Mouse (Mus musculus) cerebellum, adult 2 months (tissue): ENCODE results near the gene Plxdc1. TPM values are rescaled to one million over a fixed set of nuclear protein-coding genes. Genes with fewer than 3 reads are reported as not detected.

Experiments
- DNase-seq, 2 experiments: peaks; one replicate each; pipeline ENCODE4 v3.0.0; 2021
- H3K27ac ChIP-seq: fragments of 200-500 bp; 2 replicates; pipeline ENCODE4 v1.5.1; 2012; ENCODE audit warnings: low read length, control low read depth, inconsistent platforms; ENCODE audit not compliant: insufficient read depth
- H3K27me3 ChIP-seq: fragments of 200-500 bp; 2 replicates; pipeline ENCODE4 v1.6.1; 2012; ENCODE audit warnings: inconsistent platforms, mild to moderate bottlenecking, low read length, moderate library complexity; ENCODE audit not compliant: control insufficient read depth, insufficient read depth
- H3K4me1 ChIP-seq: fragments of 200-500 bp; 2 replicates; pipeline ENCODE4 v1.6.1; 2011; ENCODE audit warnings: low read length; ENCODE audit not compliant: control insufficient read depth, insufficient read depth
- H3K4me3 ChIP-seq: fragments of 200-500 bp; replicated peaks from 2 replicates; pipeline ENCODE3; 2011; ENCODE audit warnings: mild to moderate bottlenecking, low read depth, low read length, control low read depth; ENCODE audit not compliant: insufficient read depth
- CTCF ChIP-seq: fragments of 200-500 bp; IDR thresholded peaks from 2 replicates; pipeline ENCODE4 v1.5.1; 2011; ENCODE audit warnings: low read depth, mild to moderate bottlenecking, control low read depth, low read length, moderate library complexity, borderline replicate concordance; ENCODE audit not compliant: insufficient read depth
- POLR2A ChIP-seq: fragments of 200-500 bp; IDR thresholded peaks from 2 replicates; pipeline ENCODE4 v1.6.1; 2011; ENCODE audit warnings: low read length, control low read depth, borderline replicate concordance; ENCODE audit not compliant: insufficient read depth
- WGBS: fragments of 180-500 bp; shearing (Covaris S2); methylation state at CpG from one replicate; pipeline ENCODE4 v1.1.7; 2018; 5-methylcytosine and 5-hydroxymethylcytosine counted together
- polyA plus RNA-seq: library from polyadenylated mRNA; depleted of rRNA; stranded (reverse); fragments of >200 nt; gene quantifications from 2 replicates; pipeline ENCODE4 v1.2.3, GENCODE M21; 2012

The Plxdc1 gene
- polyA plus RNA-seq, 1 experiment, result 46.2 TPM

DNA sequence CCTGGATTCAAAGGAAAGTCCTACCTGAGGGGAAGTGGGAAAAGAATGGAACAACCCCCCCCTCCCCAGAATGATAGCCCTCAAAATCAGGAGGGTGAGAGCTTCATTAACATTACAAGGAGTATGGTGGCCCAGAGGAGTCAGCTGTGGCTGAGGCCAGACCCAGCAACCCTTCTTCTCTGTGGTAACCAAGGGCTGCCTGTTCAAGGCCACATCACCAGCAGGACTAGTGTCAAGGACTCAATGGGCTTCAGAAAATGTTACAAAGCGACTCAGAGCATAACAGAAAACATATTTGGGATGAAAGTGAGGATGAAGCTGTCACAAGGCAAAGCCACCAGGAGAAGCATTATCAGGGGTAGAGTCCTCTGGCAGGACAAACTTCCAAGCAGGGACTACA lies 52.7 kb downstream of the Plxdc1 start:
- Histone ChIP-seq H3K27ac (no peak overlapping the region), H3K4me1 (no peaks in the 10 kb centered on the region), H3K4me3 (no peak overlapping the region), H3K27me3 (no peaks in the 10 kb centered on the region)
- WGBS, result 50% methylated on average over 1 of the region's 1 CpGs
- TF ChIP-seq CTCF, result no peak
- TF ChIP-seq POLR2A, result no peak
- no peak for DNase-seq

DNA sequence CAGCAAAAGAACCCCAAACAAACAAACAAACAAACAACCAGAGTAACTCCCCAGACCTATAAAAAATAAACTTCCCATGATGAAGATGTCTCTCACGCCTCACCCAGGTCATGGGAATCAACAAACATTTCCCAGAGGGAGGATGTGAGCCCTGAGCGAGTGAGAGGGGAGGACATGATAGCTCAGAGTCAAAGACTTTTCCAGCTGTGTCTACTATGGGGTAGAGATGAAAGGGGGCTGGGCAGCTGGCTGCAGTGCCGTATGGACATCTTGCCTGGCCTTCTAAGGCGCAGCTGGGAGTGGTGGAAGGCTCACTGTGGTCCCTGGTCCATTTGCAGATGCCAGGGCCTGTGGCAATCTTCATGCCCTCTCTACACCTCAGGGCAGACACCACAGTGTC lies 57.3 kb downstream of the Plxdc1 start:
- Histone ChIP-seq H3K4me1 (no peaks in the 10 kb centered on the region), H3K4me3 (no peak overlapping the region), H3K27ac (no peak overlapping the region), H3K27me3 (no peaks in the 10 kb centered on the region)
- TF ChIP-seq CTCF (no peak), POLR2A (no peak)
- WGBS, result 74% methylated on average over 4 of the region's 4 CpGs
- DNase-seq, result no peak

DNA sequence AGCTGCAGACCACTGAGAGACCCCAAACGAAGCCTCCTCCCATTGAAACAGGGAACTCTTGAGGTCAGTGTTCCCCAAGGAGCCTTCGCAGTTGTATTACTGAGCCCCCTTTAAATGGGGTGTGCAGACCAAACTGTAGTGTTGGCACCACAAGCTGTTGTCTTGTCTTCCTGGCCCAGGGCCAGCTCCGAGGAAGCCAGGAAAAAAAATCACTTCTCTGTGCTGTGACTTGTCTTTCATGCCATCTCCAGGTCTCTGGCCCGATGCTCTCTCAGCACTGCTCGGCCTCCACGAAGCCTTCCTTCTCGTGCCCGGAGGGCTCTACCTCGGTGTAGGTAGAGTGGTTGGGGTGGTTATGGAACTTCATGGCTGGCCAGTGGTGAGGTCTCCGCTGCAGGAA lies 62.0 kb downstream of the Plxdc1 start:
- no peak overlapping the region for H3K4me3 ChIP-seq
- no peaks in the 10 kb centered on the region for H3K27me3 ChIP-seq
- no peak overlapping the region for H3K27ac ChIP-seq
- no peak for TF ChIP-seq POLR2A
- TF ChIP-seq CTCF, result no peak
- WGBS, result 43% methylated on average over 10 of the region's 10 CpGs
- no peak for DNase-seq
- H3K4me1 ChIP-seq, result no peaks in the 10 kb centered on the region

DNA sequence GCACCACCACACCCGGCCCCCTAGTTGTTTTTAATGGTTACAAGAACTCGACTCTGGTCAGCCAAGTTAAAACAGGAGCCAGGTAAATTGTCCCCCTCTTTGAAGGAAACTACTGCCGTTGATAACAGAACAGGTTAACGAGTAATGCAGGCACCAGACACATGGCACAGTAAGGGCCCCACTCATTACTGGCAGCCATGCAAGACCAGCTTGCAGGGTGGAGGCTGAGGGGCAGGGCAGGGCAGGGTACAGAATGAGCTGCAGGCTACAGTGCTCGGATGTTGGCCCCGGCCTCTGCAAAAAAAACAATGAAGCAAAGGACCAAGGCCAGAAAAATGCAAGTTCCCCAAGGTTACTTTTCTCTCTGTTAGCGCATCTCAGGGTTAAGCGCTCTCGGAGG lies 62.6 kb downstream of the Plxdc1 start:
- Histone ChIP-seq H3K27me3 (no peaks in the 10 kb centered on the region), H3K27ac (no peak overlapping the region), H3K4me1 (no peaks in the 10 kb centered on the region), H3K4me3 (no peak overlapping the region)
- TF ChIP-seq POLR2A (no peak), CTCF (no peak)
- 60% methylated on average over 9 of the region's 9 CpGs for WGBS
- DNase-seq, result no peak

DNA sequence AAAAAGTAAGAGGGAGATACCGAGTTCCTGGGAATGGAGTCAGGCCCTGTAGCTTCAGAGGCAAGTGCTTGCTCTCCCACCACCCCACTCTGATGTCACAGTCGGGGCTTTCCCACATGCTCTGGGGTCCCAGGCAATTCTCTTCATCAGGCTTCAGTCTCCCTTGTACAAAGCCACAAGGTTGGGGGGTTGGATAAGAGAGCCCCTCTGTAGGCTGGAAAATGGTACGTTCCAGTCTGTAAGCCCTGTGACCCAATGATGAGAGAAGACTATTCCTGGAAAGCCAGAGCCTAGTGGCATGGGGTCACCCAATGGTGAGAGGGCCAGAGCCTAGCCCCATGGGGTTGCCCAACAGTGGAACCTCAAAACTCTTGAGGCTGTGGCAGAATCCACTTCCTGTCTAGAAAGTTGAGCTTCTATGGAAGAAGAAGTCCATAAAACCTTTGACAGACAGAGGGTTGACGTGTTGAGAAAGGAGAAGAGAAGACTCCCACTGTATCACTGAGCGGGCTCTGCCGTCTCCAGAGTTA lies 70.2 kb downstream of the Plxdc1 start:
- no peaks in the 10 kb centered on the region for H3K27me3 ChIP-seq
- DNase-seq, result no peak
- H3K27ac ChIP-seq, result no peak overlapping the region
- 92% methylated on average over 6 of the region's 6 CpGs for WGBS
- no peaks in the 10 kb centered on the region for H3K4me1 ChIP-seq
- no peak for TF ChIP-seq CTCF
- no peak for TF ChIP-seq POLR2A
- H3K4me3 ChIP-seq, result no peak overlapping the region

DNA sequence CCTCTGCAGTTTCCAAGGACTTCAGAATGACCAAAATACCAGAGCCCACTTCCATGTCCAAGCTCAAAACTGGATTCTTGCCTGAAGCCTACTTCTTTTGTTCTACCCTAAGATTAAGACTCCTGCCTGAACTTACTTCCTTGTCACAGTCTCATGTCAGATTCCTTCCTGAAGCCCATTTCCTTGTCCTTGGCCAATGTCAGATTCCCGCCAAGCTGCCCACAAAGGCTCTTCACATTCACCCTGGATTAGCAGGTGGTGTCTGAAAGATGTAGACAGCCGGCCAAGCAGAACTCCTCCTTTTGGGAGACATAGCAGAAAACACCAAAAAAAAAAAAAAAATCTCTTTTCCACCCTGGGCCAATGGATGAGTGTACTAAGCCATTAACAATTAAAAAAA lies 70.8 kb downstream of the Plxdc1 start:
- no peak for TF ChIP-seq CTCF
- Histone ChIP-seq H3K4me1 (no peaks in the 10 kb centered on the region), H3K27me3 (no peaks in the 10 kb centered on the region), H3K27ac (no peak overlapping the region), H3K4me3 (no peak overlapping the region)
- no peak for DNase-seq
- 62% methylated on average over 2 of the region's 2 CpGs for WGBS

DNA sequence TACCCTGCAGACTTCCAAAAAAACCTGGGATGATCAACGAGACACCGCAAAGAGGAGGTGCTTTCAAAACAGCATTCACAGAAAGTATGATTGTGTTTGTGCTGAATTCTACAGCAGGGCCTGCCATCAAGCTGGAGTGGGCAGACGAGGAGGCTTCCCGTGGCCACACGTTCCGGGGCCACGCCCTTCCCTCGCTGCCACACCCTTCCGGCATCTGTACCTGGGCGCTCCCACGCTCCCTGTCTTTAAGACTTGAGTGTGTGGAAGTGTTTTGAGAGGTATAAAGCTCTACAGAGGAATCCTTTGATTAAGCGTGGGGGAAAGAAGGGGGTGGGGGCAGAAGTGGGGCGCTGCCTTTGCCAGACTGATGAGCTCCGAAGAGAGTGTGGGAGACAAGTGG lies 73.1 kb downstream of the Plxdc1 start:
- H3K4me1 ChIP-seq, result no peaks in the 10 kb centered on the region
- no peak overlapping the region for H3K27ac ChIP-seq
- H3K4me3 ChIP-seq, result no peak overlapping the region
- 91% methylated on average over 14 of the region's 14 CpGs for WGBS
- DNase-seq, result no peak
- TF ChIP-seq CTCF (no peak), POLR2A (no peak)
- H3K27me3 ChIP-seq, result no peaks in the 10 kb centered on the region

DNA sequence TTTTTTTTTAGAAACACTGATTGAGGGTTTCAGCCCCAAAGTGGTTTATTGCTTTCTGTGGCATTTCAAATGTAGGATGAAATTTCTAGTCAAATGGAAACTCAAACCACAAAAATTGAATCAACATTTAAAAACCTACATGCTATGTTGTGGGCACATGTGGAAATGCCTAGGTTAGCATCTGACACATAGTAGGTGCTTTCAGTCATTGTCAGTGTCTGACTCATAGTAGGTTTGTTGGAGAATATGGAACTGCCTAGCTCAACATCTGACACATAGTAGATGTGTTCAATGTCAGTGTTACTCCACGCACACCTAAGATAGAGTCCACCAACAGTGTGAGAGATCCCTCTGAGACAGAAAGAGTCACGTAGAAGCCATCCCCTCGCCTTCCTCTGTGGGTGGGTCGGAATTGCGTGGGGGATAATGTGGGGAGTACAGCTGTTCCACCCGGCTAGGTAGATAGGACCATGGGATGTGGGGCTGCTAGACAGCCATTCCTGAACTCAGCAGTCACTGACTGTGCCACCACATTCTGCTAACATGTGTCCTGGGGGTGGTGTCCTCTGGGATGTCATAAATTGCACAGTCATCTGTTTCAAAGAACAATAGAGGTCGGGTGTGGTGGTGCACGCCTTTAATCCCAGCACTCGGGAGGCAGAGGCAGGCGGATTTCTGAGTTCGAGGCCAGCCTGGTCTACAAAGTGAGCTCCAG lies 77.5 kb downstream of the Plxdc1 start:
- DNase-seq, result no peak
- H3K27ac ChIP-seq, result no peak overlapping the region
- 85% methylated on average over 11 of the region's 11 CpGs for WGBS
- no peaks in the 10 kb centered on the region for H3K4me1 ChIP-seq
- TF ChIP-seq CTCF (no peak), POLR2A (no peak)
- no peaks in the 10 kb centered on the region for H3K27me3 ChIP-seq
- no peak overlapping the region for H3K4me3 ChIP-seq
